ENCODE assay signal across 9 mouse cellular contexts in the genomic region with DNA sequence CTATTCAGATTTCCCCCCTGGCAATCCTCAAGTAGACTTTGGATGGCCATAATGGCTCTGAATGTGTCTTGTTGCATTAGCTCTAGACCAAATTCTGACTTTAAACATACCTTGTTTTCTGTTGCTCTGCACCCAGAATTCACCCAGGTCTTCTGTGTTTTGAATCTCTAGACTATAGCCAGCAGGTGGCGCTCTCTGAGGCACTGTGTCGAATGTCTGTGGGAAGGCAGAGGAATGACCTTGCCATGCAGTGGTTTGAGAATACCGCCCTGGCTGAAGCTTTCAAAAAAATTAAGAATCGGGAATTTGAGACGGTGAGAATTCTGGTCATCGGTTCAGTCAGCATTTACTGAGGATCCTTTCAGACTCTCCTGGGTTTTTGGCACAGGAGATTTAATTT. TPM values are rescaled to one million over a fixed set of nuclear protein-coding genes. Genes with fewer than 3 reads are reported as not detected.
DNase-seq lines count a peak whose midpoint lies in the region; ATAC-seq and TF ChIP-seq lines count a peak whose summit lies in the region.
"Had no signal": no experiment of that assay in that cellular context is flagged by ENCODE, and none has a peak within 500 bp of the region (broad histone marks: within the 10 kb centered on the region; RNA-seq: fewer than 3 reads in every experiment).

No protein-coding gene starts in this region.

- H3K27ac ChIP-seq in bone marrow macrophage, adult 2 months (ENCODE audit: insufficient read depth, low read depth, low read length) = no peak overlapping the region
- no peak overlapping the region for H3K27ac ChIP-seq in embryonic facial prominence, embryonic 14.5 days (replicated peaks; ENCODE audit: low read depth, low read length)
- H3K27ac ChIP-seq in lung, embryonic 14.5 days (ENCODE audit: low read depth) = no peak overlapping the region
- no peak overlapping the region for H3K27ac ChIP-seq in small intestine, adult 2 months (ENCODE audit: insufficient read depth, low read depth, low read length)
- H3K27ac ChIP-seq: hindbrain, embryonic 15.5 days had no signal

- no peaks in the 10 kb centered on the region for H3K36me3 ChIP-seq in embryonic facial prominence, embryonic 14.5 days (ENCODE audit: control insufficient read depth, insufficient read depth, low read length)
- H3K36me3 ChIP-seq in lung, embryonic 14.5 days (ENCODE audit: insufficient read depth) = no peaks in the 10 kb centered on the region
- no peaks in the 10 kb centered on the region for H3K36me3 ChIP-seq in small intestine, adult 2 months (ENCODE audit: control insufficient read depth, insufficient read depth, low read length)
- H3K36me3 ChIP-seq: hindbrain, embryonic 15.5 days had no signal

- no peaks in the 10 kb centered on the region for H3K27me3 ChIP-seq in embryonic facial prominence, embryonic 14.5 days (replicated peaks; ENCODE audit: control insufficient read depth, insufficient read depth, low read length)
- H3K27me3 ChIP-seq in lung, embryonic 14.5 days (ENCODE audit: insufficient read depth, low read length) = no peaks in the 10 kb centered on the region
- H3K27me3 ChIP-seq in small intestine, adult 2 months (ENCODE audit: control insufficient read depth, insufficient read depth, low read length) = no peaks in the 10 kb centered on the region
- H3K27me3 ChIP-seq: hindbrain, embryonic 15.5 days had no signal

- TF ChIP-seq CTCF in bone marrow macrophage, adult 2 months (IDR thresholded peaks at IDR 0.05; ENCODE audit: low read depth, low read length) = peak; percentile 78
- TF ChIP-seq CTCF in lung, embryonic 14.5 days (IDR thresholded peaks at IDR 0.05; ENCODE audit: low read depth) = peak; percentile 81
- peak; percentile 84; the same call in 1 of the 2 replicates for TF ChIP-seq CTCF in small intestine, adult 2 months (IDR thresholded peaks at IDR 0.05; ENCODE audit: extremely low read depth, insufficient read length, insufficient replicate concordance, low read depth, low read length)

- no peak for TF ChIP-seq POLR2A in bone marrow macrophage, adult 2 months (IDR thresholded peaks at IDR 0.05; ENCODE audit: borderline replicate concordance, low read depth, low read length)
- TF ChIP-seq POLR2A in small intestine, adult 2 months (IDR thresholded peaks at IDR 0.05; ENCODE audit: low read depth, low read length) = no peak

- H3K4me2 ChIP-seq in embryonic facial prominence, embryonic 14.5 days (ENCODE audit: low read depth, low read length) = no peak overlapping the region
- H3K4me2 ChIP-seq in lung, embryonic 14.5 days = no peak overlapping the region
- H3K4me2 ChIP-seq: hindbrain, embryonic 15.5 days had no signal

- peak; percentile 69 for DNase-seq in 416B (ENCODE audit: low read depth)
- peak; percentile 73 for DNase-seq in CD4-positive, CD25-positive, alpha-beta regulatory T cell, adult 2 months (ENCODE audit: low read depth, low spot score)
- DNase-seq in embryonic facial prominence, embryonic 14.5 days (ENCODE audit: low spot score) = peak; percentile 77
- DNase-seq in kidney, postnatal 10 days = peak; percentile 83
- peak; percentile 87 for DNase-seq in lung, embryonic 14.5 days

- WGBS in embryonic facial prominence, embryonic 14.5 days = 4% methylated on average over 6 of the region's 6 CpGs
- WGBS in lung, embryonic 14.5 days = 4% methylated on average over 6 of the region's 6 CpGs
- WGBS in small intestine, adult 2 months = 5% methylated on average over 6 of the region's 6 CpGs

- no peak overlapping the region for H3K4me3 ChIP-seq in bone marrow macrophage, adult 2 months (ENCODE audit: insufficient read depth, low read length)
- no peak overlapping the region for H3K4me3 ChIP-seq in embryonic facial prominence, embryonic 14.5 days (ENCODE audit: low read depth, low read length)
- H3K4me3 ChIP-seq in lung, embryonic 14.5 days (ENCODE audit: low read depth, low read length) = no peak overlapping the region
- H3K4me3 ChIP-seq in small intestine, adult 2 months (ENCODE audit: low read depth, low read length) = no peak overlapping the region
- H3K4me3 ChIP-seq: hindbrain, embryonic 15.5 days had no signal

- H3K9me3 ChIP-seq in embryonic facial prominence, embryonic 14.5 days (ENCODE audit: control insufficient read depth, low read length) = no peaks in the 10 kb centered on the region
- H3K9me3 ChIP-seq in lung, embryonic 14.5 days (ENCODE audit: low read depth, low read length) = no peaks in the 10 kb centered on the region
- H3K9me3 ChIP-seq: hindbrain, embryonic 15.5 days had no signal

- H3K4me1 ChIP-seq in bone marrow macrophage, adult 2 months (ENCODE audit: control insufficient read depth, insufficient read depth, low read length) = no peaks in the 10 kb centered on the region
- H3K4me1 ChIP-seq in embryonic facial prominence, embryonic 14.5 days (ENCODE audit: control insufficient read depth, insufficient read depth, low read length) = no peaks in the 10 kb centered on the region
- H3K4me1 ChIP-seq in lung, embryonic 14.5 days (ENCODE audit: insufficient read depth) = no peaks in the 10 kb centered on the region
- no peaks in the 10 kb centered on the region for H3K4me1 ChIP-seq in small intestine, adult 2 months (ENCODE audit: control insufficient read depth, insufficient read depth, insufficient read length, low read length)
- H3K4me1 ChIP-seq: hindbrain, embryonic 15.5 days had no signal

- no peak for ATAC-seq in embryonic facial prominence, embryonic 14.5 days (ENCODE audit: low read depth)
- no peak for ATAC-seq in lung, embryonic 14.5 days (ENCODE audit: insufficient read depth)

- H3K9ac ChIP-seq in embryonic facial prominence, embryonic 14.5 days (ENCODE audit: low read depth, low read length) = no peak overlapping the region
- no peak overlapping the region for H3K9ac ChIP-seq in lung, embryonic 14.5 days
- H3K9ac ChIP-seq: hindbrain, embryonic 15.5 days had no signal

RNA-seq across cellular contexts. Expression of a gene that starts 20.8 kb away (rescaled TPM):
- polyA plus RNA-seq in bone marrow macrophage, adult 2 months (2012; ENCODE audit: insufficient read depth, insufficient read length, missing spikeins) = not detected in 2 replicates
- polyA plus RNA-seq in embryonic facial prominence, embryonic 14.5 days (2014; fragmentation: Nextera tagmentation; extraction: Ambion mirVana) = 0.08 TPM in 1 of 2 replicates, not detected in the other
- polyA plus RNA-seq in lung, embryonic 14.5 days (2014; fragmentation: Nextera tagmentation; extraction: Ambion mirVana) = 0.11 TPM in 1 of 2 replicates, not detected in the other
- 0.04 TPM in 1 of 2 replicates, not detected in the other for polyA plus RNA-seq in small intestine, adult 2 months (2012; rRNA removed)
- polyA plus RNA-seq: hindbrain, embryonic 15.5 days had no signal

RNA-seq across cellular contexts. Expression of a gene that starts 24.1 kb away (rescaled TPM):
- 0.66 and 1.1 TPM in 2 replicates for polyA plus RNA-seq in bone marrow macrophage, adult 2 months (2012; ENCODE audit: insufficient read depth, insufficient read length, missing spikeins)
- polyA plus RNA-seq in embryonic facial prominence, embryonic 14.5 days (2014; fragmentation: Nextera tagmentation; extraction: Ambion mirVana) = 0.08 TPM in 2 replicates
- polyA plus RNA-seq in lung, embryonic 14.5 days (2014; fragmentation: Nextera tagmentation; extraction: Ambion mirVana) = not detected in 2 replicates
- polyA plus RNA-seq in small intestine, adult 2 months (2012; rRNA removed) = not detected in 2 replicates
- polyA plus RNA-seq: hindbrain, embryonic 15.5 days; stomach, embryonic 16.5 days had no signal

RNA-seq across cellular contexts. Expression of a gene that starts 55.4 kb away (rescaled TPM):
- polyA plus RNA-seq in bone marrow macrophage, adult 2 months (2012; ENCODE audit: insufficient read depth, insufficient read length, missing spikeins) = 1.5 and 2.8 TPM in 2 replicates
- 1.5 and 2.9 TPM in 2 replicates for polyA plus RNA-seq in embryonic facial prominence, embryonic 14.5 days (2014; fragmentation: Nextera tagmentation; extraction: Ambion mirVana)
- polyA plus RNA-seq in lung, embryonic 14.5 days (2014; fragmentation: Nextera tagmentation; extraction: Ambion mirVana) = 0.93 and 1.2 TPM in 2 replicates
- 0.01 TPM in 1 of 2 replicates, not detected in the other for polyA plus RNA-seq in small intestine, adult 2 months (2012; rRNA removed)
